Mouse (Mus musculus) embryonic facial prominence, embryonic 12.5 days (tissue): ENCODE measurements at regions not wholly inside any gene's neighbourhood (a gene's known extent, or its start where the extent isn't known, plus 50 kb on each side); places are given as distances from the start of the nearest gene placed in this dataset.

Source experiments
- ATAC-seq: fragments of 200-750 bp; cut with Nextera tagmentation; 2 replicates; pipeline ENCODE4 v1.8.0; 2017; ENCODE audit not compliant: insufficient number of reproducible peaks, insufficient read depth, low FRiP score, low TSS enrichment
- H3K27ac ChIP-seq: fragments of 300-500 bp; sonication (generic); 2 replicates; pipeline ENCODE4 v1.5.1; 2016; ENCODE audit warnings: mild to moderate bottlenecking
- H3K27me3 ChIP-seq: fragments of 300-500 bp; sonication (generic); 2 replicates; pipeline ENCODE4 v1.6.1; 2016; ENCODE audit warnings: mild to moderate bottlenecking, moderate library complexity
- H3K36me3 ChIP-seq: fragments of 300-500 bp; sonication (generic); 2 replicates; pipeline ENCODE4 v1.6.1; 2016; ENCODE audit warnings: mild to moderate bottlenecking
- H3K4me1 ChIP-seq: fragments of 300-500 bp; sonication (generic); 2 replicates; pipeline ENCODE4 v1.6.1; 2016
- H3K4me2 ChIP-seq: fragments of 300-500 bp; sonication (generic); replicated peaks from 2 replicates; pipeline ENCODE4 v1.6.1; 2016; ENCODE audit warnings: mild to moderate bottlenecking, moderate library complexity
- H3K4me3 ChIP-seq: fragments of 300-500 bp; sonication (generic); 2 replicates; pipeline ENCODE4 v1.5.1; 2016; ENCODE audit warnings: mild to moderate bottlenecking
- H3K9ac ChIP-seq: fragments of 300-500 bp; sonication (generic); 2 replicates; pipeline ENCODE4 v1.6.1; 2016; ENCODE audit warnings: mild to moderate bottlenecking, moderate library complexity
- H3K9me3 ChIP-seq: fragments of 300-500 bp; sonication (generic); 2 replicates; pipeline ENCODE4 v1.6.1; 2016; ENCODE audit warnings: mild to moderate bottlenecking, moderate library complexity
- WGBS: fragments of 180-500 bp; shearing (Covaris S2); methylation state at CpG from one replicate; pipeline ENCODE4 v1.1.7; 2016; 5-methylcytosine and 5-hydroxymethylcytosine counted together

GRCm38 (mm10) chr10:87329471-87329870 lies 164.0 kb downstream of the Ascl1 start:
- Histone ChIP-seq H3K4me2 (no peak overlapping the region), H3K36me3 (no peaks in the 10 kb centered on the region), H3K27ac (no peak overlapping the region), H3K9me3 (no peaks in the 10 kb centered on the region), H3K9ac (no peak overlapping the region), H3K4me3 (no peak overlapping the region), H3K4me1 (no peaks in the 10 kb centered on the region), H3K27me3 (no peaks in the 10 kb centered on the region)
- ATAC-seq: no peak
- 91% methylated on average over 2 of the region's 2 CpGs for WGBS

DNA sequence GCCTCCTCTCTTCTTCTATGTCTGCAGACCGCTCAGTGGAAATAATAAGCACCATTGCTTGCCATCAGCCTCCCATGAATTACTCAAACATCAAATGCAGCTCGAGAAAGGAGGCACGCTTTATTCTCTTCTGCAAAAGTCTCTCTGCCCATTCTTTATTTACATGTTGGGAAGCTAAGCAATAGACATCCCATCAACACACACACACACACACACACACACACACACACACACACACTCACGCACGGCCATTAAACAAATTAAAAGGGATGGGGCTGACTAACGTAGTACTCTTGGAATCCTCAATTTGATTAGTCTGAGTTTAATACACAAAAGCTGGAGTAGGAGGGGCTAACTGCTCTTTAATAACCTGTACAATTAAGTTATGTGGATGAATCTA lies 167.7 kb downstream of the Ascl1 start:
- no peaks in the 10 kb centered on the region for H3K36me3 ChIP-seq
- no peaks in the 10 kb centered on the region for H3K9me3 ChIP-seq
- WGBS: 66% methylated on average over 6 of the region's 6 CpGs
- H3K9ac ChIP-seq: no peak overlapping the region
- no peak for ATAC-seq
- H3K27me3 ChIP-seq: no peaks in the 10 kb centered on the region
- H3K4me3 ChIP-seq: no peak overlapping the region
- no peaks in the 10 kb centered on the region for H3K4me1 ChIP-seq
- no peak overlapping the region for H3K4me2 ChIP-seq
- H3K27ac ChIP-seq: no peak overlapping the region

DNA sequence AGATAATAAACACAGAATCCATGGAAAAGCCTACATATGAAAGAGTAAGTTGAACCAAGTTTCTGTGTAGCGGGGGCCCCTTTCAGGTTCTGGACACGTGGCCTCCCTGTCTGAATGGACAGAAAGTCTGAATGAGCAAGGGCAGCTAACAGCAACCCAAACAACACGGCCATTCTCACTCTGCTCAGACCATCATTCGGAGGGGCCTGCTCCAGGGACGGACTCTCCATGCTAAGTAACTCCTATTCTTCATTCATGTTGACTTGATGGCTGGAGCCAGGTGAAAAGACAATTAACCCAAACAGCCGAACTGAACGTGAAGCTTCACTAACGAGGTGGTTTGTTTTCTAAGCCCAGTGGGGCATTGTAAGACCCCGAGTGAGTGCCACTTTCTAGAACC lies 168.3 kb downstream of the Ascl1 start:
- 72% methylated on average over 9 of the region's 9 CpGs for WGBS
- no peak overlapping the region for H3K9ac ChIP-seq
- H3K27me3 ChIP-seq: no peaks in the 10 kb centered on the region
- H3K27ac ChIP-seq: no peak overlapping the region
- no peak overlapping the region for H3K4me3 ChIP-seq
- no peaks in the 10 kb centered on the region for H3K4me1 ChIP-seq
- no peaks in the 10 kb centered on the region for H3K9me3 ChIP-seq
- no peaks in the 10 kb centered on the region for H3K36me3 ChIP-seq
- H3K4me2 ChIP-seq: no peak overlapping the region
- ATAC-seq: no peak

GRCm38 (mm10) chr10:87309601-87310062 lies 183.8 kb downstream of the Ascl1 start:
- Histone ChIP-seq H3K4me1 (no peaks in the 10 kb centered on the region), H3K9ac (no peak overlapping the region), H3K36me3 (no peaks in the 10 kb centered on the region), H3K4me2 (no peak overlapping the region), H3K27ac (no peak overlapping the region), H3K9me3 (peaks cover 9% of the 10 kb centered on the region; the same call in 1 of the 2 replicates), H3K4me3 (no peak overlapping the region), H3K27me3 (no peaks in the 10 kb centered on the region)
- no peak for ATAC-seq
- 73% methylated on average over 10 of the region's 10 CpGs for WGBS

DNA sequence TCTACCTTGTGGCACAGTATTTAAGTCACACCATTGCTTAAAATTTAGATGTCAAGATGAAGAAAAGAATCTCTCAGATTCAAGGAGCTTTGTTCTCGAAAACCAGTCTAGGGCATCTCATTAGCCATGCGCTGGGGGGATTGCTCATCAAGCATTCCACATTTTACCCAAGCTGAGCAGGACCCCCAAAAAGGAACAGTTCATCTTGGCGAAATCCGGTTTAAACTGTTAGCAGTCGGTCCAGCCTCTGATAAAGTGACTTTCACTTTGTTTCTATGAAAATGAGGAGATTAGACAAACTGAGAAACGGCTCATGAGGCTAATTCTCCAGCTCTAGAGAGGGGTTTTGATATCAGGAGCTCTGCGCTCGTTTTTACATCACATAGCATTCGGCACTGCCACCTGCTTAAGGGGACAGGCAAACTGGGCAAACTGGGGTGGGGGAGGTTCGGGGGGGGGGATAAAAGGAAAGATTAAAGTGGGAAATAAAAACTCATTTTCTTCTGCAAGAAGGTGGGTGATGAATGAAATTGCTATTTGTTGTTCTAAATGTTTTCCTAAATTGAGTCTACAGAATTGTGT lies 184.6 kb downstream of the Ascl1 start:
- 73% methylated on average over 10 of the region's 10 CpGs for WGBS
- Histone ChIP-seq H3K4me2 (no peak overlapping the region), H3K36me3 (no peaks in the 10 kb centered on the region), H3K4me1 (no peaks in the 10 kb centered on the region), H3K27me3 (no peaks in the 10 kb centered on the region), H3K9ac (no peak overlapping the region), H3K4me3 (no peak overlapping the region), H3K27ac (no peak overlapping the region), H3K9me3 (peaks cover 9% of the 10 kb centered on the region; the same call in 1 of the 2 replicates)
- no peak for ATAC-seq

DNA sequence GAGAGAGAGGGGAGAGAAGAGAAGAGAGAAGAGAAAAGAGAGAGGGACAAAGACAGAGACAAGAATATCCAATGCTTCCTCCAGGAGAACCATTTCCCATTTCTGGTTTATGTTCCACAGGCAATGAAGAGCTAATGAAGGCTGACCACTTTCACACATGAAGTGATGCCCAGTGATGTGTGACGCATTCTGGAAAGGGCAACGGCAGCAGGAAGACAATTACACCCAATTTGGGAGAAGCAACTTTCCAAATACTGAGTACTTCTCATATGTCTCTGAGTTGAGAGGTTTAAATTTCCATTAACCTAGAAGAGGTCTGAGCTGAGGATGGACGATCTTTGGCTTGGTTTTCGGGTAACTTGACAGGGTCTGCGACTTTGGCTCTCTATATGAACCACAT lies 196.3 kb downstream of the Ascl1 start:
- WGBS: 66% methylated on average over 5 of the region's 5 CpGs
- H3K27me3 ChIP-seq: no peaks in the 10 kb centered on the region

GRCm38 (mm10) chr10:87293317-87293716 lies 200.1 kb downstream of the Ascl1 start:
- no peak overlapping the region for H3K27ac ChIP-seq
- no peak overlapping the region for H3K4me3 ChIP-seq
- H3K9me3 ChIP-seq: no peaks in the 10 kb centered on the region
- H3K4me1 ChIP-seq: no peaks in the 10 kb centered on the region
- no peaks in the 10 kb centered on the region; the same call in 1 of the 2 replicates for H3K27me3 ChIP-seq
- ATAC-seq: no peak
- no peak overlapping the region for H3K9ac ChIP-seq
- H3K36me3 ChIP-seq: no peaks in the 10 kb centered on the region
- 7% methylated on average over 2 of the region's 2 CpGs for WGBS
- no peak overlapping the region for H3K4me2 ChIP-seq

More for the DNA sequence above, 196.3 kb downstream of the Ascl1 start:
- no peak overlapping the region for H3K27ac ChIP-seq
- H3K4me2 ChIP-seq: no peak overlapping the region
- H3K36me3 ChIP-seq: no peaks in the 10 kb centered on the region
- H3K9me3 ChIP-seq: no peaks in the 10 kb centered on the region
- H3K4me1 ChIP-seq: no peaks in the 10 kb centered on the region
- H3K4me3 ChIP-seq: no peak overlapping the region
- H3K9ac ChIP-seq: no peak overlapping the region
- ATAC-seq: no peak

DNA sequence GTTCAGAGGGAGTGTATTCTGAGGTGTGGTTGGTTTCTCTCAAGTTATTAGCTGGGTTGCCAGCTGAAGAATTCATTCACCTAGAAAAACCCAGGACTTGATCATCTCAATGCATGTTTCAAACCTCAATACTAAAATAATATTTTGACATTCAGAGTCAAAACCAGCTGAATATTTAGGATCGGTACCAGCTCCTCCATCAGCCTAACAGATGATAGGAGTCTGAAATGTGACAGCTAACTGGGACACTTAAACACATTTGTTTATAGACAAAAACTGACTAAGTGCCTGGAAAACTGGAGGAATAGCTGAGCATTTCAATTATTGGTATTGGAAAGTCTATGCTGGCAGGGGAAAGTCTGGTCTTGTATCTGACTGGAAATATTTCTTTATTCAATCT lies 206.6 kb downstream of the Ascl1 start:
- Histone ChIP-seq H3K9me3 (no peaks in the 10 kb centered on the region), H3K9ac (no peak overlapping the region), H3K36me3 (no peaks in the 10 kb centered on the region), H3K4me3 (no peak overlapping the region), H3K27ac (no peak overlapping the region), H3K4me2 (no peak overlapping the region), H3K4me1 (no peaks in the 10 kb centered on the region), H3K27me3 (no peaks in the 10 kb centered on the region; the same call in 1 of the 2 replicates)
- WGBS: 93% methylated on average over 1 of the region's 1 CpGs
- no peak for ATAC-seq

DNA sequence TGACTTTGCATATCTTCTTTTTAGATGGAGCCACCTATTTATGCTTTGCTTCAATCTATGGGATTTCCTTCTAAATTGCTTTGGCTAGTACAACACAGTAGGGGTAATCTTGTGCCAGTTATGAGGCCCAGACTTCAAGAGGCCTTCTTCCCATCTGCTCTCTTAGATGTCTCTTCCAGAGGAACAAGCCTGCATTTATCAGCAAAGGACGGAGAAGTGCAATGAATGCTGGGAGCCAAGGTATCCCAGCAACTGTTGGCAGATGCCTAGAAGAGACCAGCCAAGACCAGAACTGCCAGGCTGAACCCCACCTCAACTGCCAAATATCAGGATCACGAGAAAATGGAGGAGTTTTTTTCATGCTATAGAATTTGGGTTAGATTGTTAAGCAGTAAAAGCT lies 209.2 kb downstream of the Ascl1 start:
- no peak overlapping the region for H3K9ac ChIP-seq
- H3K9me3 ChIP-seq: no peaks in the 10 kb centered on the region
- H3K27ac ChIP-seq: no peak overlapping the region
- H3K27me3 ChIP-seq: no peaks in the 10 kb centered on the region
- H3K36me3 ChIP-seq: no peaks in the 10 kb centered on the region
- no peak overlapping the region for H3K4me3 ChIP-seq
- 78% methylated on average over 2 of the region's 2 CpGs for whole genome bisulfite sequencing
- no peak overlapping the region for H3K4me2 ChIP-seq
- no peaks in the 10 kb centered on the region for H3K4me1 ChIP-seq
- no peak for ATAC-seq
